Mouse (Mus musculus) heart, adult 2 months (tissue): Measurements from ENCODE around the gene Dpf3.

Experiments used
- CTCF ChIP-seq: fragments of 200-600 bp; IDR thresholded peaks from 2 replicates; pipeline ENCODE4 v1.8.1; 2022; ENCODE audit warnings: antibody characterized with exemption, mild to moderate bottlenecking, moderate library complexity
- EP300 ChIP-seq: fragments of 200-500 bp; IDR thresholded peaks from 2 replicates; pipeline ENCODE4 v1.6.1; 2011; ENCODE audit warnings: low read depth, low read length, control low read depth; ENCODE audit not compliant: insufficient read depth
- POLR2A ChIP-seq: fragments of 200-500 bp; IDR thresholded peaks from 2 replicates; pipeline ENCODE4 v1.6.1; 2011; ENCODE audit warnings: mild to moderate bottlenecking, low read depth, low read length, control low read depth; ENCODE audit not compliant: insufficient read depth

- TF ChIP-seq CTCF (no peak), EP300 (no peak), POLR2A (no peak)
These were observed 176.9 kb downstream of the Dpf3 start for GRCm38 (mm10) chr12:83310567-83310966.
